Mouse (Mus musculus): ENCODE results near the gene Baz1b. TPM values are rescaled to one million over a fixed set of nuclear protein-coding genes. Genes with fewer than 3 reads are reported as not detected.

Gene Baz1b
- polyA plus RNA-seq, 1 experiment from 2014 or later, result 46.9 TPM

GRCm38 (mm10) chr5:135230186-135230585 is 43.1 kb downstream of the Baz1b start:
- no peak for DNase-seq (ENCODE audit: low spot score)
- Histone ChIP-seq H3K4me1 (ENCODE audit: control insufficient read depth, insufficient read depth, low read length) (no peaks in the 10 kb centered on the region), H3K4me2 (ENCODE audit: low read depth, low read length) (no peak overlapping the region), H3K9ac (ENCODE audit: low read depth, low read length) (no peak overlapping the region), H3K27ac (replicated peaks; ENCODE audit: low read depth, low read length) (no peak overlapping the region), H3K4me3 (ENCODE audit: low read depth, low read length) (no peak overlapping the region), H3K27me3 (replicated peaks; ENCODE audit: control insufficient read depth, insufficient read depth, low read length) (no peaks in the 10 kb centered on the region), H3K9me3 (ENCODE audit: control insufficient read depth, low read length) (no peaks in the 10 kb centered on the region), H3K36me3 (ENCODE audit: control insufficient read depth, insufficient read depth, low read length) (peaks cover 91% of the 10 kb centered on the region)
- no peak for ATAC-seq (ENCODE audit: low read depth)
- WGBS, result 89% methylated on average over 4 of the region's 4 CpGs

GRCm38 (mm10) chr5:135233166-135233920 is 46.3 kb downstream of the Baz1b start:
- 88% methylated on average over 8 of the region's 8 CpGs for WGBS
- DNase-seq (ENCODE audit: low spot score), result no peak
- Histone ChIP-seq H3K4me1 (ENCODE audit: control insufficient read depth, insufficient read depth, low read length) (no peaks in the 10 kb centered on the region), H3K4me2 (ENCODE audit: low read depth, low read length) (no peak overlapping the region), H3K27me3 (replicated peaks; ENCODE audit: control insufficient read depth, insufficient read depth, low read length) (no peaks in the 10 kb centered on the region), H3K36me3 (ENCODE audit: control insufficient read depth, insufficient read depth, low read length) (peaks cover 96% of the 10 kb centered on the region), H3K4me3 (ENCODE audit: low read depth, low read length) (no peak overlapping the region), H3K9me3 (ENCODE audit: control insufficient read depth, low read length) (no peaks in the 10 kb centered on the region), H3K9ac (ENCODE audit: low read depth, low read length) (no peak overlapping the region), H3K27ac (replicated peaks; ENCODE audit: low read depth, low read length) (no peak overlapping the region)
- ATAC-seq (ENCODE audit: low read depth), result no peak

GRCm38 (mm10) chr5:135236571-135236970 is 49.5 kb downstream of the Baz1b start:
- ATAC-seq (ENCODE audit: low read depth), result no peak
- Histone ChIP-seq H3K27ac (replicated peaks; ENCODE audit: low read depth, low read length) (no peak overlapping the region), H3K4me1 (ENCODE audit: control insufficient read depth, insufficient read depth, low read length) (no peaks in the 10 kb centered on the region), H3K9ac (ENCODE audit: low read depth, low read length) (no peak overlapping the region), H3K27me3 (replicated peaks; ENCODE audit: control insufficient read depth, insufficient read depth, low read length) (no peaks in the 10 kb centered on the region), H3K9me3 (ENCODE audit: control insufficient read depth, low read length) (no peaks in the 10 kb centered on the region), H3K36me3 (ENCODE audit: control insufficient read depth, insufficient read depth, low read length) (peaks cover 98% of the 10 kb centered on the region), H3K4me3 (ENCODE audit: low read depth, low read length) (no peak overlapping the region), H3K4me2 (ENCODE audit: low read depth, low read length) (no peak overlapping the region)
- WGBS, result 34% methylated on average over 2 of the region's 2 CpGs
- DNase-seq (ENCODE audit: low spot score), result peak; percentile 75

GRCm38 (mm10) chr5:135238832-135239231 is 51.8 kb downstream of the Baz1b start:
- Histone ChIP-seq H3K4me3 (ENCODE audit: low read depth, low read length) (no peak overlapping the region), H3K27ac (replicated peaks; ENCODE audit: low read depth, low read length) (no peak overlapping the region), H3K4me2 (ENCODE audit: low read depth, low read length) (no peak overlapping the region), H3K27me3 (replicated peaks; ENCODE audit: control insufficient read depth, insufficient read depth, low read length) (no peaks in the 10 kb centered on the region), H3K4me1 (ENCODE audit: control insufficient read depth, insufficient read depth, low read length) (no peaks in the 10 kb centered on the region), H3K9ac (ENCODE audit: low read depth, low read length) (no peak overlapping the region), H3K9me3 (ENCODE audit: control insufficient read depth, low read length) (no peaks in the 10 kb centered on the region), H3K36me3 (ENCODE audit: control insufficient read depth, insufficient read depth, low read length) (peaks cover 98% of the 10 kb centered on the region)
- 75% methylated on average over 2 of the region's 2 CpGs for WGBS
- no peak for DNase-seq (ENCODE audit: low spot score)
- no peak for ATAC-seq (ENCODE audit: low read depth)

GRCm38 (mm10) chr5:135241474-135241873 is 54.4 kb downstream of the Baz1b start:
- H3K36me3 ChIP-seq (ENCODE audit: control insufficient read depth, insufficient read depth, low read length), result peaks cover 99% of the 10 kb centered on the region
- H3K4me1 ChIP-seq (ENCODE audit: control insufficient read depth, insufficient read depth, low read length), result no peaks in the 10 kb centered on the region
- H3K27me3 ChIP-seq (replicated peaks; ENCODE audit: control insufficient read depth, insufficient read depth, low read length), result no peaks in the 10 kb centered on the region
- no peak overlapping the region for H3K27ac ChIP-seq (replicated peaks; ENCODE audit: low read depth, low read length)
- no peak overlapping the region for H3K9ac ChIP-seq (ENCODE audit: low read depth, low read length)
- DNase-seq (ENCODE audit: low spot score) (no peak), ATAC-seq (ENCODE audit: low read depth) (no peak)
- no peak overlapping the region for H3K4me3 ChIP-seq (ENCODE audit: low read depth, low read length)
- H3K4me2 ChIP-seq (ENCODE audit: low read depth, low read length), result no peak overlapping the region
- H3K9me3 ChIP-seq (ENCODE audit: control insufficient read depth, low read length), result no peaks in the 10 kb centered on the region
- WGBS, result 81% methylated on average over 1 of the region's 1 CpGs

GRCm38 (mm10) chr5:135242136-135242535 is 55.1 kb downstream of the Baz1b start:
- H3K4me3 ChIP-seq (ENCODE audit: low read depth, low read length), result no peak overlapping the region
- ATAC-seq (ENCODE audit: low read depth) (no peak), DNase-seq (ENCODE audit: low spot score) (no peak)
- H3K27me3 ChIP-seq (replicated peaks; ENCODE audit: control insufficient read depth, insufficient read depth, low read length), result no peaks in the 10 kb centered on the region
- no peaks in the 10 kb centered on the region for H3K4me1 ChIP-seq (ENCODE audit: control insufficient read depth, insufficient read depth, low read length)
- 80% methylated on average over 11 of the region's 12 CpGs for WGBS
- H3K36me3 ChIP-seq (ENCODE audit: control insufficient read depth, insufficient read depth, low read length), result peaks cover 99% of the 10 kb centered on the region
- no peaks in the 10 kb centered on the region for H3K9me3 ChIP-seq (ENCODE audit: control insufficient read depth, low read length)
- H3K4me2 ChIP-seq (ENCODE audit: low read depth, low read length), result no peak overlapping the region
- H3K27ac ChIP-seq (replicated peaks; ENCODE audit: low read depth, low read length), result no peak overlapping the region
- no peak overlapping the region for H3K9ac ChIP-seq (ENCODE audit: low read depth, low read length)

GRCm38 (mm10) chr5:135242608-135243007 is 55.5 kb downstream of the Baz1b start:
- 93% methylated on average over 3 of the region's 3 CpGs for WGBS
- H3K36me3 ChIP-seq (ENCODE audit: control insufficient read depth, insufficient read depth, low read length), result peaks cover 97% of the 10 kb centered on the region
- no peak overlapping the region for H3K4me3 ChIP-seq (ENCODE audit: low read depth, low read length)
- no peaks in the 10 kb centered on the region for H3K4me1 ChIP-seq (ENCODE audit: control insufficient read depth, insufficient read depth, low read length)
- H3K9ac ChIP-seq (ENCODE audit: low read depth, low read length), result no peak overlapping the region
- peak; percentile 72 for ATAC-seq (ENCODE audit: low read depth)
- no peak overlapping the region for H3K4me2 ChIP-seq (ENCODE audit: low read depth, low read length)
- H3K27me3 ChIP-seq (replicated peaks; ENCODE audit: control insufficient read depth, insufficient read depth, low read length), result no peaks in the 10 kb centered on the region
- H3K27ac ChIP-seq (replicated peaks; ENCODE audit: low read depth, low read length), result 0 out of 2 replicates have a peak overlapping the region, but pooled peaks have one; percentile 21
- H3K9me3 ChIP-seq (ENCODE audit: control insufficient read depth, low read length), result no peaks in the 10 kb centered on the region
- peak; percentile 50 for DNase-seq (ENCODE audit: low spot score)

GRCm38 (mm10) chr5:135243166-135243565 is 56.1 kb downstream of the Baz1b start:
- ATAC-seq (ENCODE audit: low read depth) (no peak), DNase-seq (ENCODE audit: low spot score) (no peak)
- H3K4me1 ChIP-seq (ENCODE audit: control insufficient read depth, insufficient read depth, low read length), result no peaks in the 10 kb centered on the region
- no peak overlapping the region for H3K4me2 ChIP-seq (ENCODE audit: low read depth, low read length)
- peaks cover 92% of the 10 kb centered on the region for H3K36me3 ChIP-seq (ENCODE audit: control insufficient read depth, insufficient read depth, low read length)
- H3K4me3 ChIP-seq (ENCODE audit: low read depth, low read length), result no peak overlapping the region
- no peaks in the 10 kb centered on the region for H3K9me3 ChIP-seq (ENCODE audit: control insufficient read depth, low read length)
- H3K9ac ChIP-seq (ENCODE audit: low read depth, low read length), result no peak overlapping the region
- no peaks in the 10 kb centered on the region for H3K27me3 ChIP-seq (replicated peaks; ENCODE audit: control insufficient read depth, insufficient read depth, low read length)
- 100% methylated on average over 1 of the region's 1 CpGs for WGBS
- 0 out of 2 replicates have a peak overlapping the region, but pooled peaks have one; percentile 21 for H3K27ac ChIP-seq (replicated peaks; ENCODE audit: low read depth, low read length)

GRCm38 (mm10) chr5:135246531-135246930 is 59.5 kb downstream of the Baz1b start:
- no peak overlapping the region for H3K4me3 ChIP-seq (ENCODE audit: low read depth, low read length)
- H3K36me3 ChIP-seq (ENCODE audit: control insufficient read depth, insufficient read depth, low read length), result peaks cover 58% of the 10 kb centered on the region
- DNase-seq (ENCODE audit: low spot score), result no peak
- no peak overlapping the region for H3K27ac ChIP-seq (replicated peaks; ENCODE audit: low read depth, low read length)
- ATAC-seq (ENCODE audit: low read depth), result no peak
- H3K9me3 ChIP-seq (ENCODE audit: control insufficient read depth, low read length), result no peaks in the 10 kb centered on the region
- 63% methylated on average over 4 of the region's 4 CpGs for WGBS
- 0 out of 2 replicates have a peak, but pooled peaks cover 2% of the 10 kb centered on the region for H3K4me1 ChIP-seq (ENCODE audit: control insufficient read depth, insufficient read depth, low read length)
- peak overlapping the region; percentile 98; the same call in 1 of the 2 replicates for H3K4me2 ChIP-seq (ENCODE audit: low read depth, low read length)
- peaks cover 22% of the 10 kb centered on the region for H3K27me3 ChIP-seq (replicated peaks; ENCODE audit: control insufficient read depth, insufficient read depth, low read length)
- no peak overlapping the region for H3K9ac ChIP-seq (ENCODE audit: low read depth, low read length)
